Mouse (Mus musculus) lung, adult 18-20 months (tissue): Measurements from ENCODE around the gene Snw1.

Source experiments
- DNase-seq, 2 experiments: peaks; one replicate each; pipeline ENCODE4 v3.0.0; 2022; ENCODE audit warnings: mixed read lengths in 2 of 2

Gene Snw1

GRCm38 (mm10) chr12:87421708-87422507 lies 50.2 kb downstream of the Snw1 start:
- no peak for DNase-seq

- no peak for DNase-seq
These were observed 52.0 kb downstream of the Snw1 start for GRCm38 (mm10) chr12:87419974-87420485.

GRCm38 (mm10) chr12:87418921-87419320 lies 53.2 kb downstream of the Snw1 start:
- DNase-seq = no peak

GRCm38 (mm10) chr12:87416690-87417089 lies 55.4 kb downstream of the Snw1 start:
- DNase-seq = peak; percentile 53 to 67

GRCm38 (mm10) chr12:87415358-87415757 lies 56.7 kb downstream of the Snw1 start:
- no peak for DNase-seq

- peak; percentile 66 to 74 for DNase-seq
These were observed 58.8 kb downstream of the Snw1 start for GRCm38 (mm10) chr12:87413179-87413790.

- DNase-seq = no peak
These were observed 61.1 kb downstream of the Snw1 start for GRCm38 (mm10) chr12:87410999-87411398.

- DNase-seq = no peak
These were observed 63.0 kb downstream of the Snw1 start for GRCm38 (mm10) chr12:87409123-87409522.

- peak; percentile 81 to 83 for DNase-seq
These were observed 64.0 kb downstream of the Snw1 start for GRCm38 (mm10) chr12:87407869-87408605.

GRCm38 (mm10) chr12:87405721-87406120 lies 66.4 kb downstream of the Snw1 start:
- peak; percentile 46 to 71 for DNase-seq

GRCm38 (mm10) chr12:87405165-87405564 lies 66.9 kb downstream of the Snw1 start:
- DNase-seq = no peak

GRCm38 (mm10) chr12:87401883-87402282 lies 70.2 kb downstream of the Snw1 start:
- no peak for DNase-seq

GRCm38 (mm10) chr12:87399119-87399819 lies 72.8 kb downstream of the Snw1 start:
- DNase-seq = no peak
